Mouse (Mus musculus) stomach, embryonic 16.5 days (tissue): ENCODE data around the gene Entpd1. TPM values are rescaled to one million over a fixed set of nuclear protein-coding genes. Genes with fewer than 3 reads are reported as not detected.

Experiments
- ATAC-seq: fragments of 200-750 bp; cut with Nextera tagmentation; 2 replicates; pipeline ENCODE4 v1.8.0; 2017; ENCODE audit warnings: moderate number of reproducible peaks, moderate TSS enrichment; ENCODE audit not compliant: insufficient read depth, low FRiP score
- H3K27ac ChIP-seq: fragments of 300-500 bp; sonication (generic); 2 replicates; pipeline ENCODE4 v1.5.1; 2014; ENCODE audit warnings: low read length
- H3K27me3 ChIP-seq: fragments of 300-500 bp; sonication (generic); 2 replicates; pipeline ENCODE4 v1.6.1; 2014; ENCODE audit warnings: low read length, control low read depth, mixed read lengths; ENCODE audit not compliant: control insufficient read depth, insufficient read depth
- H3K36me3 ChIP-seq: fragments of 300-500 bp; sonication (generic); 2 replicates; pipeline ENCODE4 v1.6.1; 2014; ENCODE audit warnings: low read length; ENCODE audit not compliant: control insufficient read depth, insufficient read depth
- H3K4me1 ChIP-seq: fragments of 300-500 bp; sonication (generic); 2 replicates; pipeline ENCODE4 v1.6.1; 2014; ENCODE audit warnings: low read length, control low read depth, mixed read lengths; ENCODE audit not compliant: control insufficient read depth, insufficient read depth
- H3K4me2 ChIP-seq: fragments of 300-500 bp; sonication (generic); 2 replicates; pipeline ENCODE4 v1.6.1; 2014; ENCODE audit warnings: low read depth, low read length, mixed read lengths
- H3K4me3 ChIP-seq: fragments of 300-500 bp; sonication (generic); replicated peaks from 2 replicates; pipeline ENCODE4 v1.5.1; 2014; ENCODE audit warnings: mild to moderate bottlenecking, low read length
- H3K9ac ChIP-seq: fragments of 300-500 bp; sonication (generic); 2 replicates; pipeline ENCODE4 v1.6.1; 2014; ENCODE audit warnings: low read length
- H3K9me3 ChIP-seq: fragments of 300-500 bp; sonication (generic); replicated peaks from 2 replicates; pipeline ENCODE4 v1.6.1; 2016; ENCODE audit warnings: low read length, control low read depth; ENCODE audit not compliant: control insufficient read depth
- WGBS: fragments of 180-500 bp; shearing (Covaris S2); extraction: QIAGEN DNeasy Blood & Tissue Kit; methylation state at CpG from one replicate; pipeline ENCODE4 v1.1.7; 2014; 5-methylcytosine and 5-hydroxymethylcytosine counted together
- polyA plus RNA-seq: library from polyadenylated mRNA; unstranded; fragments of >200 nt; fragmentation: Nextera tagmentation; extraction: Ambion mirVana; gene quantifications from 2 replicates; pipeline ENCODE4 v1.2.1, GENCODE M21; 2015

The Entpd1 gene
- 14.0 and 16.2 TPM in 2 replicates for polyA plus RNA-seq

DNA sequence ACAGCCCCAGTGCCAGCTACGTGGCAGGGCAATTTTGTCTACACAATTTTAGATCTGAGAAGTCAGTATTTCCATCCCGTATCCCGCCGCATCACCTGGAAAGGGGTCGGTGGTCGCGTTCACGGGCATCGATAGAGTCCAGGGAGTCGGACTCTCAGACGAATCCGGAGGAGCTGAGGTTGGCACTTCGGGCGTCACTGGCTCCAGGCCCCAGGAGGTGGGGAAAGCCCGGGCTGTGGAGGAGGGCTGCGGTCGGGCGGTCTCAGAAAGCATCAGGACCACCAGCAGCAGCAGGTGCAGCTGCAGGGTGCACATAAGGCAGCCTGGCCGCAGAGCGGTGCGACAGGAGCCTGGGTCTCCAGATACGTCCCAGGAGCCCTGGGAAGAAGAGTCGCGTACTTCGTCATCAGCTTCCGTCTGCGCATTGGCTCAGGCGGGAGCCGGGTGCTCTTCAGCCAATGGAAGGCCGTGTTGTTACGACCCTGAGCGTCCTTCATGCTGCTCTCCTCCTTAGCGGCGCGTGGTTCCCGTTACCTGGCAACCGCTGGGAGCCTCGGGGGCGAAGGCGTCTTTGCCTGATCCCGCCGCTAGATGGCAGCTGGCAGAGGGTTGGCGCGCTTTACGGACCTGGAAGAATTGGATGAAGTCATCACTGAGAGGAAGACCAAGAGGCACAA lies at the start of gene Entpd1, which contains the start of gene Tctn3:
Gene Entpd1, plus strand, starts transcription at position 537 of the 677 bp plus-strand sequence.
Gene Tctn3, minus strand, starts transcription at position 404 of the 677 bp plus-strand sequence.
- Histone ChIP-seq H3K4me2 (peak within 1 kb of the TSS; percentile 85), H3K4me3 (peak within 1 kb of the TSS; percentile 85), H3K9ac (peak within 1 kb of the TSS; percentile 78), H3K4me1 (peaks cover 6% of the 10 kb centered on the region; the same call in 1 of the 2 replicates), H3K9me3 (no peaks in the 10 kb centered on the region), H3K27me3 (no peaks in the 10 kb centered on the region), H3K27ac (no peak within 1 kb of the TSS), H3K36me3 (no peaks in the 10 kb centered on the region)
- WGBS, result under 1% methylated on average over 45 of the region's 45 CpGs
- peak; percentile 100 for ATAC-seq

DNA sequence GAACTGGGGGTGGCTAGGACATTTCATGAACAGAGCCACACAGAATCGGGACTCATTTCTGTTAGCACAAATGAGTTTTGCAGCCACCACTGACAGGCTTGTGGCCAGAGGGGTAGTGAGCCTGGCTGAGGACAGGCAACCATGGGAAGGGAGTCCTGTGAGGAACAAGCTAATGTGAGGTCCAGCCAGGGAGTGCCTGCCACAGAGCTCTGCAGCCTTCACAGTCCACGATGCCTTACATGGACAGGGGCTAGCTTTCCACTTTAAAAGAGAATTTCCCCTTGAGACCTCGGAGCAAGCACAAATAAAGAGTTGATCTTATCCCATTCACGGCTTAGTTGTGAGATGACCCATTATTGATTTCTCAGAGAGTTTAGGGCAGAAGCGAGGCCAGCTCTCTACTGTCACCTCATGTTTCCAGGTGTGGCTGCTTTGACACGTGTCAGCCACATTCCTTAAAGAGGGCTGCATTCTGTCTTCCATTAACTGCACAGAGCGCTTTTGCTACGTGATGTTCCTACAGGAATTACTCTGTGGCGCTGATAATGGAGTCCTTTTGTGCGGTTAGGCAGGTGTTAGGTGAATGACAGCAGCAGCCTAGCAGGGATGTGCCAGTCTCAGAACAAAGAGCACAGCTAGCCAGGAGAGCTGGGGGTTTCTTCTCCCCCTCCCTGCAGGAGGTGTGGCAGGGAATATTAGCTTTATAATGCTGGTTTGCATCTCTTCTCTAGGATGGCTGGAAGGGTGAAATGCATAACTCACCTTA lies 48.1 kb upstream of the Entpd1 start:
- Histone ChIP-seq H3K4me3 (no peak overlapping the region), H3K27ac (no peak overlapping the region), H3K4me1 (no peaks in the 10 kb centered on the region), H3K36me3 (peaks cover 21% of the 10 kb centered on the region), H3K9me3 (no peaks in the 10 kb centered on the region), H3K4me2 (no peak overlapping the region), H3K9ac (no peak overlapping the region), H3K27me3 (no peaks in the 10 kb centered on the region)
- ATAC-seq, result no peak
- 81% methylated on average over 10 of the region's 10 CpGs for WGBS

DNA sequence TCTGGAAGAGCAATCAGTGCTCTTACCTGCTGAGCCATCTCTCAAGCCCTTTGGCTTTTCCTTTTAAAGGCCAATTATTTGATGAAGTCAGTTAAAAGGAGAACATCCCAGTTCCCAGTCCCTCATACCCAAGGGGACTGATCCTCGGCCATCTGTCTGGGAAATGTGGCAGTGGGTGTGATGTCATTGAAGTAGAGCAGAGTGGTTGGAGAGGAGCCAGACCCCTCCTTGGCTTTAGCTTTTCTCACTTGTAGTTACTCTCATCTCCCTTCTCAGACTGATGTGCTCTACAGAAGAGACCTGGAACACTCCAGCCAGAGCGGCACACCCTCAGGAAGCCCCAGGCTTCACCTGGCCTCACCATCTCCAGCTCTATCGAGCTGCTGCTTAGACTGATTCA lies 44.5 kb upstream of the Entpd1 start:
- peaks cover 39% of the 10 kb centered on the region for H3K36me3 ChIP-seq
- WGBS, result 80% methylated on average over 3 of the region's 3 CpGs
- H3K4me3 ChIP-seq, result no peak overlapping the region
- no peak for ATAC-seq
- no peak overlapping the region for H3K4me2 ChIP-seq
- H3K9ac ChIP-seq, result no peak overlapping the region
- H3K4me1 ChIP-seq, result no peaks in the 10 kb centered on the region
- H3K27me3 ChIP-seq, result no peaks in the 10 kb centered on the region
- H3K9me3 ChIP-seq, result peaks cover 12% of the 10 kb centered on the region
- no peak overlapping the region for H3K27ac ChIP-seq

DNA sequence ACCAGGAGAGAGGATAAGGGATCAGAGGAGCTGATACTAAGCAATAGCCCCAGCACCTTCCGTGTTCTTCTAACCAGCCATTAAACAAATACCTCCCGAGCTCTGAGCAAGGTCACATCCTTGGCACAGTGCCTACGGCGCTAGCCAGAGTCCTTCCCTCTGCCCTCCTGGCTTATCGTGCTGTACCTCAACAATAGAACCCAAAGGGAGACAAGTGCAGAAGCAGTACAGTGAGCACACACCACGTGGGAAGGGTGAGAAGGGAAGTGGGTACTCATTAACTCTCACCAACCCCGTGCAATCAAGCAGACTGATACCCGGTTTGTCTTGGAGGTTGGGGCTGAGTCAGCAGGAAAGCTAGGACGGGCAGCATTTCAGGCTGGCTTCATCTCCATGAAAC lies 41.4 kb upstream of the Entpd1 start:
- WGBS, result 85% methylated on average over 9 of the region's 9 CpGs
- no peaks in the 10 kb centered on the region for H3K27me3 ChIP-seq
- H3K9me3 ChIP-seq, result peaks cover 12% of the 10 kb centered on the region
- ATAC-seq, result peak; percentile 94
- 0 out of 2 replicates have a peak overlapping the region, but pooled peaks have one; percentile 41 for H3K27ac ChIP-seq
- no peaks in the 10 kb centered on the region for H3K4me1 ChIP-seq
- H3K9ac ChIP-seq, result no peak overlapping the region
- peaks cover 37% of the 10 kb centered on the region for H3K36me3 ChIP-seq
- H3K4me2 ChIP-seq, result no peak overlapping the region
- no peak overlapping the region for H3K4me3 ChIP-seq

DNA sequence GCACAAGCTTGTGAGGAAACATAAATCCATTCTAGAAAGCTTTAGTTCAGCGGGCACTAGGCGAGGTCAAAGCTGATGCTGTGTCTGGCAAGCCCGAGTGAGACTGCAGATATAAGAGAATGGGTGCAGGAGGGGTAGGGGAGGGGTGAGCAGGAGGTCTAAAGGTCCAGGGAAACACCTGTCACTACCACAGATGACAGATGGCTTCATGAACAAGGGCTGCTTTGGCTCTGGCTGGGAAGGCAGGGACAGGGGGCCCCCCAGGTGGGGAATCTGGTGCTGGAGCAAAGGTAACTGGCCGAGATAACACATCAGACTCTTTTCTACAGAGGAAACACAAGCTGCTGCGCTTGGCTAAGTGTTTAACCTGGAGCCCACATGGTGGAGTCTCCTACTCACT lies 36.7 kb upstream of the Entpd1 start:
- Histone ChIP-seq H3K9me3 (peaks cover 4% of the 10 kb centered on the region; the same call in 1 of the 2 replicates), H3K4me3 (no peak overlapping the region), H3K27me3 (no peaks in the 10 kb centered on the region), H3K9ac (no peak overlapping the region), H3K4me2 (no peak overlapping the region), H3K36me3 (peaks cover 31% of the 10 kb centered on the region), H3K4me1 (no peaks in the 10 kb centered on the region), H3K27ac (peak overlapping the region; percentile 26)
- ATAC-seq, result peak; percentile 81
- WGBS, result 51% methylated on average over 5 of the region's 5 CpGs

DNA sequence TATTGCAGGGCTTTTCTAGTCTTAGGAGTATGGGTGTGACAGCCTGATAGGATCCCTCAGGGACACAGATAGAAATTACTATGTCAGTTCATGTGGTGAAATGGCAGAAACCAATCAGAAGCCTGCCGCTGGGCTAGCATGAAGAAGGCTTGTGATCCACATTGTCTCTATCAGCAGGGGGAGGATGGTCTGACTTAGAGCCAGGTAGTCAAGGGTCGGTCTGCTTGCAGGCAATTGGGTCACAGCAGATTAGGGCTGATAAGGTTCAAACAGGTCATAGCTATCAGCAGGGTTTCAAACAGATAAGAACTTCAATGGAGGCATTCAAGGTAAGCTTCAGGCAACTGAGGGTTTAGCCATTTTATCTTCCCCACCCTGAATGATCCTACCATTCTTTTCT lies 31.3 kb upstream of the Entpd1 start:
- Histone ChIP-seq H3K9me3 (no peaks in the 10 kb centered on the region), H3K4me2 (no peak overlapping the region), H3K4me1 (no peaks in the 10 kb centered on the region), H3K27me3 (no peaks in the 10 kb centered on the region), H3K36me3 (peaks cover 14% of the 10 kb centered on the region), H3K9ac (no peak overlapping the region), H3K4me3 (no peak overlapping the region), H3K27ac (no peak overlapping the region)
- WGBS, result 75% methylated on average over 2 of the region's 2 CpGs
- ATAC-seq, result no peak

DNA sequence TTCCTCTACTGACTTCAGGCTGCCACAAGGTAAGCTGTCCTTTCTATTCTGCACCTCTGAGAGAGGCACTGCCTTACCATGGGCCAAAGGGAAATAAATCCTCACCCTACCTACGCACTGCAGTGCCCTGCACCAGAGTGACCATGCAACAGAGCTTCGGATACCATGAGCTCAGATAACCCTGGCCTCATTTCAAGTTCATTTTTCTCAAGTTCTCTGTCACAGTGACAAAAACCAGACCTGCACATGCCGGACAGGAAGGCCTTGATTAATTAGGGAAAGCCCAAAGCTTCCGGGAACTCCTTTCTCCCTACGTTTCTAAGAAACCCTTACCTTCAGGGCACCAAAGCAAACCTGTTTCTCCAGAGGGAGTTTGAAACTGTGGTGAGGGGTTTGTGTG lies 30.5 kb upstream of the Entpd1 start:
- Histone ChIP-seq H3K9me3 (no peaks in the 10 kb centered on the region), H3K27ac (no peak overlapping the region), H3K4me3 (no peak overlapping the region), H3K36me3 (peaks cover 12% of the 10 kb centered on the region), H3K4me2 (no peak overlapping the region), H3K27me3 (no peaks in the 10 kb centered on the region), H3K4me1 (0 out of 2 replicates have a peak, but pooled peaks cover under 1% of the 10 kb centered on the region), H3K9ac (no peak overlapping the region)
- 39% methylated on average over 5 of the region's 5 CpGs for WGBS
- no peak for ATAC-seq

DNA sequence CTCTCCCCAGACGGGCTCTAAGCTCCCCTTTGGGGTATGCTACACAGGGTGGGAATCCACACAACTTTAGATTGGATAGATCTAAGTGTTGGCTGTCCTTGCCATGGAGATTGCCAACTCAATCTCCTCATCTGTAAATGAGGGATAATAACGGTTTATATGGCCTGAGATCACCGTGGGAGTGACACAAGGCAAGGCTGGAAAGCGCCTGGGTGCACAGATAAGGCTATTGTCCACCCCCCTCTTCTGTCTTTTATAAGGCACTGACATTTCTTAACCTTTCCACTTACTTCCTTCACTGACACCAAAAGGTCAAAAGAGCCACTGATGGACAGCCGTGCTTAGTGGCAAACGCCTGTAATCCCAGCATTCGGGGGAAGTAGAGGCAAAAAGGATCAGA lies 25.3 kb upstream of the Entpd1 start:
- H3K4me2 ChIP-seq, result peak overlapping the region; percentile 95
- 0 out of 2 replicates have a peak, but pooled peaks cover 7% of the 10 kb centered on the region for H3K4me1 ChIP-seq
- H3K9me3 ChIP-seq, result no peaks in the 10 kb centered on the region
- 56% methylated on average over 7 of the region's 7 CpGs for WGBS
- H3K27me3 ChIP-seq, result no peaks in the 10 kb centered on the region
- H3K9ac ChIP-seq, result no peak overlapping the region
- H3K27ac ChIP-seq, result no peak overlapping the region
- H3K36me3 ChIP-seq, result no peaks in the 10 kb centered on the region
- H3K4me3 ChIP-seq, result peak overlapping the region; percentile 91
- ATAC-seq, result no peak
